Mouse (Mus musculus) ovary, adult 18-20 months (tissue): Measurements from ENCODE around the gene Pdpr.
"Not testable (repeated sequence)": the region's sequence is repeated elsewhere in the genome, so short reads cannot be mapped to it uniquely, and the experiment has no call there.

Experiments
- DNase-seq: peaks from one replicate; pipeline ENCODE4 v3.0.0; 2022; ENCODE audit warnings: low spot score, mixed read lengths

The Pdpr gene

DNA sequence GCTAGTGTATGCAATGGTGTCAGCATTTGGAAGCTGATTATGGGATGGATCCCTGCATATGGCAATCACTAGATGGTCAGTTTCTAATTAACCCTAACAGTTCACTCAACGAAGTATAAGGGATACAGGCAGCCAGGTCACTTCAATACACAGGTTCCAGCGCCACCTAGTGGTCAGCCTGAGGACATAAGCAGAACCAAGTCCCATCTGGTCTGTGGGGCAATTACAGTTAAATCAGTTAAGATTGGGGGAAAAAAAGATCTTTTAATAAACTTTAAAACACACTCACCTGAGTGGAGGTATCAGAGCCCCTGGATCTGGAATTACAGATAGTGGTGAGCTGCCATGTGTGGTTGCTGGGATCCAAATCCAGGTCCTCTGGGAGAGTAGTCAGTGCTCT is 4.3 kb upstream of the Pdpr start:
- peak; percentile 25 for DNase-seq

DNA sequence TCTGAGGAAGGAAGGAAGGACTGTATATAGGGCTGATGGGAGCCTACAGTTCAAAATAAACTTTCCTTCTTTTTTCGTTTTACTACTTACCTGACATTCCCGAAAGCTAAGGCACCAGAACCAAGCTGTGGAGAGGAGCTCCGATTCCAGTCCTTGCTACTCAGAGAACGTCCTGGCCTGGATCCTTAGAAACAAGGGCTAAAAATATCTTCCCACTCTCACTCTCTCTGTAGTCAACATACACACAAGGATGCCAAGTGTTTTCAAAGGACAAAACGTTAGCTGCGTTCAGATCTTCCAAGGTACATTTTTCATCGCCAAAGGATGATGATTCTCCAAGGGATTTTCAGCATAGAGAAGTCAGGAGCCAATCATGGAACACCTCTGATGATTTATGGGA is 2.7 kb upstream of the Pdpr start:
- DNase-seq, result no peak

DNA sequence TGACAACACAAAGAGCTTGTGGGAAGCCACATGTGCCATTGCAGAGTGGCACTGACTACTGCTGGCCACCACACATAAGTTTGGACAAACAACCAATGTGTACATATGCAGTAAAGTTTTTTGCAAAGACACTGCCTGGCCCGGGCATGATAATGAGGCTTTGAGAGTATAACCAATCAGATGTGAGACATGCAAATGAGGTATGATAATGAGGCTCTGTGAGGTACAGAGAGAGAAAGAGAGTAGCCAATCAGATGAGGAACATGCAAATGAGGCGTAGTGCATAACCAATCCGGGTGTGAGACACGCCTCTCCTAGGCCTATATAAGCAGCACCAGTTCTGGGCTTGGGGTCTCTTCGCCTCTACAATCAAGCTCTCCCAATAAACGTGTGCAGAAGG is 2.1 kb upstream of the Pdpr start, which contains the start of gene Clec18a:
Gene Clec18a (minus strand): TSS at position 101 of the 400 bp plus-strand sequence.
- DNase-seq, result not testable (repeated sequence)

DNA sequence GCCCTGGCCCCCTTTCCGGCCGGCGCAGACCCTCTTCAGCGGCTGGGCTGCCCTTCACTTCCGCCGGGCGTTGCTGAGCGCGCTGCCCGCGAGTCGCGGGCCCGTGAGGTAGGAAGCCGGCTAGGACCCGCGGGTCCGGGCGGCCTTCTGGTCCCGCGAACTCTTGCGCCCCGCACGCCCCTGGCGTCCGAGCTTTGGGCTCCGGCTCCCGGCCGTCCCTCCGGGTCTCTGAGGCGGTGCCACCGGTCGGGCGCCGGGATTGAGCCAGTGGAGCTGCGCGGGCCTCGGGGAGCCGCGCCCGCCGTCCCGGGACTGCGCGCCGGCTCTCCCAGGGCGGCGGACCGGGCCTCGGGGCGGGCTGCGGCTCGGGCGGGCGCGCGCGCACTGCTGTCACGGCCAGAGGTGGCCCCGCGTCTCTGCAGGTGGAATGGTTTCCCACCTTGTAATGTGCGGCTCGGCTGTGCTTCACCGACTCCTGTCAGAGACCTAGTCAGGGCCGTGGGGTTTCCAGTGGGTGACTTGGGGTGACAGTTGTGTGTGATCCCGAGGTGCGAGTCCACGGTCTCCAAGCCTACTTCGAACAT is 381 bp downstream of the Pdpr start:
- DNase-seq, result not testable (repeated sequence)

DNA sequence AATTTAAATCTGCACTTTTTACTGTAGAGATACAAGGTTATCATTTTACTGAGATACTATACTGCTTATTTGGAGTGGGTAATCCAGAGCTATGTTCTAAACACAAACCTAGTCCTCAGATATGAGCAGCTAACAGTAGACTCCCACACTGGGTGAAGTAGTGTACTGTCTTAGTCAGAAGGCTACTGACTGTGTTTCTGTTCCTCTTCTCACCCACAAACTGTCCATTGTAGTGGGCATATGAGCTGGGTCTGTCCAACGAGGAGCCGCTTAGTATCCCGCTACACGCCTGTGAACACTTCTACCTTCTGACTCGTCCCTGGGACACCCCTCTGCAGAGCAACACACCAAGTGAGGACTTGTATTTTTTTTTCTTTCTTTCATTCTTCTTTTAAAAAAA is 20.5 kb downstream of the Pdpr start:
- no peak for DNase-seq

DNA sequence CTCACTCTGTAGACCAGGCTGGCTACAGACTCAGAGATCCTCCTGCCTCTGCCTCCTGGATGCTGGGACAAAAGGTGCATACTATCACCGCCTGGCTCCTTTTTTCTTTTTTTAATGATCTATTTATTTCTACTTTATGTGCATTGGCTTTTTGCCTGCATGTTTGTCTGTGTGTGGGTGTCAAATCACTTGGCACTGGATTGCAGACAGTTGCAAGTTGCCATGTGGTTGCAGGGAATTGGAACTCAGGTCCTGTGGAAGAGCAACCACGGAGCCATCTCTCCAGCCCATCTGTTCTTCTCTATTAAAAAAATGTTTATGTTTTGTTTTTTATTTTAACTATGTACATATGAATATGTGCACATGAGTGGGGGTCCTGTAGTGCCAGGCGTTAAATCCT is 25.1 kb downstream of the Pdpr start:
- no peak for DNase-seq

DNA sequence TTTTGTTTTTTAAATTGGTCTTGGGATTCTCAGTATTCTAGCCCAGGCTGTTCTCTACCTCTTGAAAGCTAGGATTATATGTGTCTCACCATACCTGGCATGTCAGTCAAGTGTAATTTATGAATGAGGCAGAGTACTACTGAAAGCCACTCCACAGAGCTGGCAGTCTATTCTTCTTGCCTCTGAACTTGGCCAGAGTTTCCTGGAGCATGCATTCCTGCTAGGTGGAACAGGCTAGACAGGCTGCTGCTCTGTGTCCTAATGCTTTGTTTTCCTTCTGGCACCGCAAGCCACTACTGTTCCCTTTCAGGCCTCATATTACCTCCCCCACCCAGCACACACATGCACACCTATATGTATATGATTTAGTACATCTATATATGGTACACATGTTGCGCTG is 36.3 kb downstream of the Pdpr start:
- no peak for DNase-seq

DNA sequence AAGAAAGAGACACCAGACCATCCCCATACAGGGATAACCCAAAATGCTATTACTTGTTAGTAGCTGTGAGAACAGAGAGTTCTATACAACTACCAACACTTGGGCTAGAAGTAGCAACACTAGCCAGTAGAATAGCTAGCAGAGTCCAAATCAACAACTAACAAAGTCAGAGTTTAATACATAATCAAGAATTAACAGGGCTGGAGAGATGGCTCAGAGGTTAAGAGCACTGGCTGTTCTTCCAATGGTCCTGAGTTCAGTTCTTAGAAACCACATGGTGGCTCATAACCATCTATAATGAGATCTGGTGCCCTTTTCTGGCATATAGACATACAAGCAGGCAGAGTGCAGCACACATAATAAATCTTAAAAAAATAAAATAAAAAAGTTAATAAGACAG is 48.1 kb downstream of the Pdpr start:
- no peak for DNase-seq

DNA sequence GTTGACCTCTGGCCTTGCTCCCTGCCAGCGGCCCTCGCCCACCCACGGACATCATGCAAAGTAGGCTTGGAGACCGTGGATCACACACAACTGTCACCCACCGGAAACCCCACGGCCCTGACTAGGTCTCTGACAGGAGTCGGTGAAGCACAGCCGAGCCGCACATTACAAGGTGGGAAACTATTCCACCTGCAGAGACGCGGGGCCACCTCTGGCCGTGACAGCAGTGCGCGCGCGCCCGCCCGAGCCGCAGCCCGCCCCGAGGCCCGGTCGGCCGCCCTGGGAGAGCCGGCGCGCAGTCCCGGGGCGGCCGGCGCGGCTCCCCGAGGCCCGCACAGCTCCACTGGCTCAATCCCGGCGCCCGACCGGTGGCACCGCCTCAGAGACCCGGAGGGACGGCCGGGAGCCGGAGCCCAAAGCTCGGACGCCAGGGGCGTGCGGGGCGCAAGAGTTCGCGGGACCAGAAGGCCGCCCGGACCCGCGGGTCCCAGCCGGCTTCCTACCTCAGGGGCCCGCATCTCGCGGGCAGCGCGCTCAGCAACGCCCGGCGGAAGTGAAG is 50.5 kb downstream of the Pdpr start:
- not testable (repeated sequence) for DNase-seq

DNA sequence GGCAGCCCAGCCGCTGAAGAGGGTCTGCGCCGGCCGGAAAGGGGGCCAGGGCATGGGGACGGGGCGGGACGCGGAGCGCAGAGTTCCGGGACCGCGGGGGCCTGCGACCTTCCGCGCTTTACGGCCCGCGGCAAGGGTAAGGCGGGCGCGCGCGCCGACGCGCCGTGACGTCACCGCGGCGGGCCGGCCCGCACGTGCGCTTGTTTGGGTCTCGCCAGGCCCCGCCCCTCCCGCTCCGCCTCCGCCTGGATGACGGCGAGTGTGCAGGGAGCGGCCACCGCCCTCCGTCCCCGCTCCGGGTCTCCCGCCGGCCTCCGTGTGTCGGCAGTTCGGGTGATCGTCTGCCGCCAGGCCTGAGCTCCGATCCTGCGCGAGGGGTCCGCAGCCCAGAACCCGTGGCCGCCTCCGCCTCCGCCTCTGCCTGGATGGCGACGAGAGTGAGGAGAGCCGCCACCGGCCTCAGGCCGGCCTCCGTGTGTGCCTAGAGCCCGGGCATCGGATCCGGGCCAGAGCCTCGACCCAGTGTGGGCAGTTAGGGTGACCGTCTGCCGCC is 51.1 kb downstream of the Pdpr start:
- DNase-seq, result peak; percentile 89

DNA sequence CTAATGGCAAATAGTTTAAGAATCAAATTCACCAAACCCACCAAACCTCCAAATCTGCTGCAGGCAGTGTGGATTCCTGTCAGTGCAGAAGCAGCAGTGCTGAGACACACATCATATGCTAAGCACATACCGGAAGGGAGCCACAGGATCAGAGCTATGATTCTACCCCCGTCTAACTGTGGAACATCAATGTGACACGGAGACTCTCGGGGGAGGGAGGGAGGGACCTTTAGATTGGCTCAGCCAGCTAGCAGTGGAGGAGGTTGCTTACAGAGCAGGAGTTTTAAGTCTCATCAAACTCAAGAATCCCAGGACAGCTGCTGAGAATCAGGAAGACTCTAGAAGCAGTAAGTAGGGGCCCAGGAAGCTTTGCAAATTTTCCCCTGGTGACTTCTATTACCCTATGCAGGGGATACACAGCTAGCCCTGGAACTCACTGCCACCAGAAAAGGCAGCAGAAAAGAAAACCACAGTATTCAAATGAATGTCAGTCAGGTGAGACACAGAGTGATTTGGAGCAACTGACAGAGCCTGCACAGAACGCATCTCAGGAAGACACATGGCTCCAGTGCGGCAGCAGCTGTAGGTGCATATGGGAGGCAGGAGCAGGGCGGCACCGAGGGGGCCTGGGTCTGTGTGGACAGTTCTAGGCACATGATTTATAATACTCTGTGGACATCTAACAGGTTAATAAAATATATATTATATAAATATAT is 61.4 kb downstream of the Pdpr start:
- no peak for DNase-seq

DNA sequence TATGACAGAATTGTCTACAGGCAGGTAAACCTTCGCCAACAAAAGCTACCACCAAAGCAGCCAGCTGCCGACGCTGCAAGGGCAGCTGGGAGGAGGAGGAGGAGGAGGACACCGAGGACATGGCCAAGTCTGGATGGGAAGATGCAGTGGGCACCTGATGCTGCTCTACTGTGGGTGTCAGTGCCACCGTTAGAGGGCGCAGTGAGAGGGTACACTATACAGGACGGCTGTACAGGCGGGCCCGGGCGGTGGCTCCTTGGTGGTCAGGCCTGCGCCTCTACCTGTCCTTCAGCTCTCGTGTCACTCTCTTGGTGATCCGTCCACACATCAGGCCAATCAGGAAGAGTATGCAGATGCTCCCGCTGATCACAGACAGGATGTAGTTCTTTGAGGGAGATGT is 63.2 kb downstream of the Pdpr start:
- DNase-seq, result no peak

DNA sequence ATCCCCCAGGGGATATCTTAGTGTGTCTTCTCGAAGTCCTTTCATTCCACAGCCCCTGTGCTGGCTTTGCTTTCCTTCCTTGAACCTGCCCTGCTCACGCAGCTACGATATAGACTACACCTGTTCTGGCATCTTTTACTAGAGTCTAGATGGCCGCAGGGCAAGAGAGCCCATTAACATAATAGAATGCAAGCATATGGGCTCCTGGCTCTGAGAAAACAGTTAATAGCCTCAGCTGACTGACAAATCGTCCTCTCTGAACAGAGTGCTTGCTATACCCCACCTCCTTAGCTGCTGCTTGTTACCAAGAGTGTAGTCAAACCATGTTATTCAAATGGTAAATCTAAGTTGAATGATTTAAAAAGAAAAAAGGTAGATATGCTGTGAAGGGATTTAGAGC is 77.2 kb downstream of the Pdpr start:
- no peak for DNase-seq

DNA sequence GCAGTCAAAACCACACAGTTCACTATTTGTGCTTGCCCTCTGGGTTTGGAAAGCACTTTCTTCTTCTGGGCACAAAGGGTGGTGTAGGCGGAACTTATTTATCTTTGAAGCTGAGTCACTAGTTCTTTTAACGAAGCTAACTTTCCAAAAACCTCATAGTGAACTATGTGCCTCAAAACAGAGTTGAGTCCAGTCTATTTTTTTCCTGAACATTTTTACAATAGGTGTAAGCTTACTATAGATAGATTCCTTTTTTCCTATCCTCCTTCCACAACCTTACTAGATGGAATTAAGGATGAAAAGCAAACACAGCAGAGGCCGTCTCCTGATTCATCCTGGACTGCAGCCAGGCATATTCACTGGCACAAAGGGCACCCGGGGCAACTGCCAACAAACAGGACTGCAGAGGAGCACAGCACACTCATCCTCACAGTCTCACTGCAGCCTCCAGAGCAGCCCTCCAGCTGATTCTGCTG is 91.1 kb downstream of the Pdpr start:
- DNase-seq, result peak; percentile 56
